Mouse (Mus musculus) cerebellum, postnatal 25 days (tissue): Measurements from ENCODE around the gene Lamb3.
"Not testable (repeated sequence)": the region's sequence is repeated elsewhere in the genome, so short reads cannot be mapped to it uniquely, and the experiment has no call there.

ENCODE experiments used
- DNase-seq, 2 experiments: peaks; one replicate each; pipeline ENCODE4 v3.0.0; 2021; ENCODE audit warnings: mixed read lengths in 2 of 2

Lamb3 gene

GRCm38 (mm10) chr1:193284228-193284779, 76.8 kb downstream of the Lamb3 start:
- no peak for DNase-seq

- not testable (repeated sequence) for DNase-seq
Observed at GRCm38 (mm10) chr1:193285766-193286325, 78.3 kb downstream of the Lamb3 start.

- DNase-seq: no peak
Observed at GRCm38 (mm10) chr1:193287578-193287977, 80.1 kb downstream of the Lamb3 start.

GRCm38 (mm10) chr1:193289076-193289475, 81.6 kb downstream of the Lamb3 start:
- no peak for DNase-seq

GRCm38 (mm10) chr1:193289914-193290313, 82.4 kb downstream of the Lamb3 start:
- no peak for DNase-seq

- no peak for DNase-seq
Observed at GRCm38 (mm10) chr1:193290686-193291085, 83.2 kb downstream of the Lamb3 start.

- no peak for DNase-seq
Observed at GRCm38 (mm10) chr1:193293039-193293438, 85.5 kb downstream of the Lamb3 start.

GRCm38 (mm10) chr1:193293926-193294325, 86.4 kb downstream of the Lamb3 start:
- no peak for DNase-seq

GRCm38 (mm10) chr1:193295920-193296319, 88.4 kb downstream of the Lamb3 start:
- DNase-seq: no peak

- DNase-seq: no peak
Observed at GRCm38 (mm10) chr1:193298141-193298765, 90.8 kb downstream of the Lamb3 start.

GRCm38 (mm10) chr1:193299995-193300394, 92.5 kb downstream of the Lamb3 start:
- DNase-seq: no peak

GRCm38 (mm10) chr1:193301216-193302092, 94.0 kb downstream of the Lamb3 start:
- peak; percentile 61 to 79 for DNase-seq

GRCm38 (mm10) chr1:193302093-193302405, 94.5 kb downstream of the Lamb3 start:
- DNase-seq: no peak

GRCm38 (mm10) chr1:193303096-193303495, 95.6 kb downstream of the Lamb3 start:
- DNase-seq: no peak

GRCm38 (mm10) chr1:193305386-193305785, 97.9 kb downstream of the Lamb3 start:
- peak; percentile 78 to 79 for DNase-seq

GRCm38 (mm10) chr1:193306832-193307231, 99.3 kb downstream of the Lamb3 start:
- DNase-seq: no peak

GRCm38 (mm10) chr1:193309785-193310518, 102.5 kb downstream of the Lamb3 start:
- no peak for DNase-seq

GRCm38 (mm10) chr1:193310519-193311085, 103.1 kb downstream of the Lamb3 start:
- no peak for DNase-seq

- DNase-seq: no peak
Observed at GRCm38 (mm10) chr1:193311596-193311995, 104.1 kb downstream of the Lamb3 start.

GRCm38 (mm10) chr1:193315705-193316357, 108.3 kb downstream of the Lamb3 start:
- peak; percentile 85 to 88 for DNase-seq

GRCm38 (mm10) chr1:193316358-193316750, 108.9 kb downstream of the Lamb3 start:
- DNase-seq: no peak

- peak; percentile 77 to 81 for DNase-seq
Observed at GRCm38 (mm10) chr1:193317159-193317559, 109.7 kb downstream of the Lamb3 start.
